Mouse (Mus musculus) neural tube, embryonic 14.5 days (tissue): ENCODE data around the gene Kif2c. TPM values are rescaled to one million over a fixed set of nuclear protein-coding genes. Genes with fewer than 3 reads are reported as not detected.

Source experiments
- ATAC-seq: fragments of 200-750 bp; cut with Nextera tagmentation; 2 replicates; pipeline ENCODE4 v1.8.0; 2017; ENCODE audit warnings: low read depth, mild to moderate bottlenecking, moderate TSS enrichment, moderate library complexity
- H3K27ac ChIP-seq: fragments of 300-500 bp; sonication (generic); 2 replicates; pipeline ENCODE4 v1.5.1; 2014; ENCODE audit warnings: low read depth, mild to moderate bottlenecking, control low read depth, low read length, moderate library complexity, mixed read lengths
- H3K27me3 ChIP-seq: fragments of 300-500 bp; sonication (generic); 2 replicates; pipeline ENCODE4 v1.6.1; 2014; ENCODE audit warnings: low read length; ENCODE audit not compliant: control insufficient read depth, insufficient read depth
- H3K36me3 ChIP-seq: fragments of 300-500 bp; sonication (generic); 2 replicates; pipeline ENCODE4 v1.6.1; 2014; ENCODE audit warnings: low read length, mixed read lengths; ENCODE audit not compliant: control insufficient read depth, insufficient read depth
- H3K4me1 ChIP-seq: fragments of 300-500 bp; sonication (generic); 2 replicates; pipeline ENCODE4 v1.6.1; 2014; ENCODE audit warnings: low read length; ENCODE audit not compliant: control insufficient read depth, insufficient read depth
- H3K4me2 ChIP-seq: fragments of 300-500 bp; sonication (generic); 2 replicates; pipeline ENCODE4 v1.6.1; 2014; ENCODE audit warnings: mild to moderate bottlenecking, low read depth, low read length, control low read depth
- H3K4me3 ChIP-seq: fragments of 300-500 bp; sonication (generic); 2 replicates; pipeline ENCODE4 v1.5.1; 2014; ENCODE audit warnings: low read depth, low read length, control low read depth, mixed read lengths
- H3K9ac ChIP-seq: fragments of 300-500 bp; sonication (generic); replicated peaks from 2 replicates; pipeline ENCODE4 v1.6.1; 2014; ENCODE audit warnings: low read depth, mild to moderate bottlenecking, control low read depth, low read length, mixed read lengths
- H3K9me3 ChIP-seq: fragments of 300-500 bp; sonication (generic); 2 replicates; pipeline ENCODE4 v1.6.1; 2016; ENCODE audit warnings: low read length; ENCODE audit not compliant: control insufficient read depth
- WGBS: fragments of 180-500 bp; shearing (Covaris S2); extraction: QIAGEN DNeasy Blood & Tissue Kit; methylation state at CpG from one replicate; pipeline ENCODE4 v1.1.7; 2014; 5-methylcytosine and 5-hydroxymethylcytosine counted together
- polyA plus RNA-seq: library from polyadenylated mRNA; unstranded; fragments of >200 nt; fragmentation: Nextera tagmentation; extraction: Ambion mirVana; gene quantifications from 2 replicates; pipeline ENCODE4 v1.2.1, GENCODE M21; 2014

The Kif2c gene
- polyA plus RNA-seq, 1 experiment from 2014 or later, result 3.5 TPM

- Histone ChIP-seq H3K27me3 (no peaks in the 10 kb centered on the region), H3K36me3 (peaks cover 10% of the 10 kb centered on the region), H3K27ac (peak within 1 kb of the TSS; percentile 56), H3K4me3 (no peak within 1 kb of the TSS), H3K4me2 (no peak within 1 kb of the TSS), H3K4me1 (peaks cover 11% of the 10 kb centered on the region; the same call in 1 of the 2 replicates), H3K9ac (peak within 1 kb of the TSS; percentile 25; the same call in 1 of the 2 replicates), H3K9me3 (no peaks in the 10 kb centered on the region)
- no peak for ATAC-seq
- 31% methylated on average over 8 of the region's 8 CpGs for WGBS
Observed at GRCm38 (mm10) chr4:117125348-117125909, 57.0 kb downstream of the Kif2c start, which contains the start of gene Btbd19. Btbd19 (minus strand) TSS chr4:117125725.

GRCm38 (mm10) chr4:117124518-117125347, 57.7 kb downstream of the Kif2c start:
- H3K27me3 ChIP-seq, result no peaks in the 10 kb centered on the region
- peaks cover 10% of the 10 kb centered on the region for H3K36me3 ChIP-seq
- no peaks in the 10 kb centered on the region for H3K9me3 ChIP-seq
- WGBS, result 72% methylated on average over 14 of the region's 14 CpGs
- H3K4me3 ChIP-seq, result no peak overlapping the region
- no peak overlapping the region for H3K4me2 ChIP-seq
- peak overlapping the region; percentile 56 for H3K27ac ChIP-seq
- no peak overlapping the region for H3K9ac ChIP-seq
- no peak for ATAC-seq
- peaks cover 14% of the 10 kb centered on the region; the same call in 1 of the 2 replicates for H3K4me1 ChIP-seq

DNA sequence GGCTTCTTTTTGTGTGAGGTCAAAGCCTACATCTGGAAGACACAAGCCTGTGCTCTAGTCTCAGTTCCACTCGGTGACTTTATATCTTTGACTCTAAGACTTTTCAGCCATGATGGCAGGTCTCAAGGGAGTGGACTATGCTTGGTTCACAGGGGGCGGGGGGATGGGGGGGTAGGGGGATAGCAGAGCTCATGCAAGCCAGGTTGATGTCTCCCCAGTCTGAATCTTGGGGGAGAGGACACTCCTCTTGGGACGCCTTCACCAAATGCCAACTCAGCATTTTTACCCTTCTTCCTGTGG, 58.3 kb downstream of the Kif2c start:
- ATAC-seq, result no peak

DNA sequence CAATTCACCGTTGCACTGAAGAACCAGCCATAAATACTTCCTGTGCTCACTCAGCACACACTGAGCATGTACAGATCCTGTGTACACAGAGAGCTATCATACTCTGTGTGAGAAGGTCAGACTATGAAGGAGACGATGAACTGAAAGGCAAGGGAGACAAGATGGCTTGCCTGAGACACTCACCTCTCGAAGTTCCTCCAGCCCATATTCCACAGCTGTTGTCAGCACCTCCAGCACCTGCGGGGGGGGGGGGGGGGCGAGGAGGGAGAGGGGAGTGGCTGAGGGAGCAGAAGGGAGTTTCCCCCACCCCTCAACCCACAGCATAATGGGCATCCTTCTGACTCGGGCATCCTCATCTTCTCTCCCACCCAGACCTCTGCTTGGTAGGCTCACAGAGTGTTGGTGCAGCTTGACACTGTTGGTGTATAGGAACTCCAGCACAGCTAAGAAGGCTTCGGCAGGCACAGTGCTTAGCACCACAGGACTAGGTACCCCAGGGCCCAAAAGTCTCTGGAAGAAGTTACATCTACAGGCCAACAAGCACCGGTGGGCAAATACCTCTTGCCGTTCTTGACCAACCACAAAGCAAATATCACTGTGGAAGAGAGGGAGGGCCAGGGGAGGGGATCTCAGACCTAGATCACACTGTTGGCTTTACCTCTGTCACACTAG, 58.8 kb downstream of the Kif2c start:
- H3K27me3 ChIP-seq, result no peaks in the 10 kb centered on the region
- H3K4me1 ChIP-seq, result peaks cover 17% of the 10 kb centered on the region; the same call in 1 of the 2 replicates
- H3K36me3 ChIP-seq, result peaks cover 7% of the 10 kb centered on the region
- 81% methylated on average over 7 of the region's 9 CpGs for WGBS
- ATAC-seq, result no peak
- H3K4me3 ChIP-seq, result no peak overlapping the region
- H3K9me3 ChIP-seq, result no peaks in the 10 kb centered on the region
- H3K9ac ChIP-seq, result no peak overlapping the region
- no peak overlapping the region for H3K27ac ChIP-seq
- H3K4me2 ChIP-seq, result no peak overlapping the region

More for the DNA sequence above, 58.3 kb downstream of the Kif2c start:
- Histone ChIP-seq H3K9ac (no peak overlapping the region), H3K4me2 (no peak overlapping the region), H3K27me3 (no peaks in the 10 kb centered on the region), H3K27ac (no peak overlapping the region), H3K4me3 (no peak overlapping the region), H3K9me3 (no peaks in the 10 kb centered on the region), H3K36me3 (peaks cover 10% of the 10 kb centered on the region), H3K4me1 (peaks cover 17% of the 10 kb centered on the region; the same call in 1 of the 2 replicates)
- WGBS, result 85% methylated on average over 3 of the region's 3 CpGs

GRCm38 (mm10) chr4:117122209-117122608, 60.2 kb downstream of the Kif2c start:
- no peaks in the 10 kb centered on the region for H3K9me3 ChIP-seq
- no peak overlapping the region for H3K4me2 ChIP-seq
- ATAC-seq, result no peak
- peaks cover 17% of the 10 kb centered on the region; the same call in 1 of the 2 replicates for H3K4me1 ChIP-seq
- no peak overlapping the region for H3K4me3 ChIP-seq
- 86% methylated on average over 4 of the region's 4 CpGs for WGBS
- no peak overlapping the region for H3K27ac ChIP-seq
- no peaks in the 10 kb centered on the region for H3K27me3 ChIP-seq
- H3K9ac ChIP-seq, result no peak overlapping the region
- H3K36me3 ChIP-seq, result no peaks in the 10 kb centered on the region

DNA sequence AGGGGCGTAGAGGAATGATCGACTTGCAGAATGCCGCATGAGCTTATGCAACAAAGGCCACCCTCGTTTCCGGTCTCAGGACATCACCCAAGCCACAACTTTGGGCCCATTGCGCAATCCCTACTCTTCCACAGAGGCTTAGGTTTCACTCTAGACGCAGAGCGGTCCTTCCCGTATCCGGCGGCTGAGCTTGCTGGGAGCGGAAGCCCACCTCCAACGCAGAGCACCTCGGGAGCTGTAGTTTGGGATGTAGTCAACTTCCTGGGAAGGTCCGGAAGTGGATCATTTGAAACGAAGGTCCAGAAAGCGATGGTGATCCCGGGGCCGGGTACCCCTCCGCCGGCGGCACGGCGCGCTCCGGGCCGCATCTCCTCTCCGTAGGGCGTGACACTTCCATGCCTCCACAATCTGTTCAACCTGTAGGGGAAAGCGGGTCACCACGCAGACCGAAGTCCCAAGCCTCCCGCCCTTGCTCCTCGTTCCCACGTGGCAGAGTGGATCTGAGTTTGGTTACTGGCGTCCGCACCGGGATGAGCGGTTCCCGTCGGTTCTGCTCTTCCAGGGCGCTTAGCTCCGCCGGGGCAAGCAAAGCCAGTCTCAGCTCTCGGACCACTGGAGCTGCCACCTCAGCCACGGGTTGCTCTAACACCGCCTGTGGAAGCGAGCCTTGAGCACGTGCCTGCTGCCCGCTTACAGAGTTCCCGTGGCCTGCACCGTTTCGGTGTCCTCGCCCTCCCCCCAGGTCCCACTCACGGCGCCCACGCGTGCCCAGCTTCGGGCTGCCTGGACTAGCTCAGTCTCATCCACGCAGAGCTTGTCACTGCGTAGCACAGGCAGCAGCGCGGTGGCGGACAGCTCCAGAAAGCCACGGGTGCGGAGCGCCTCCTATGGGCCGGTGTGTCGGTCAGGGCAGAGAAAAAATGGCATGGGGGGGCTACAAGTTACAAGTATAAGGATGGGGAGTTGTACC, 61.7 kb downstream of the Kif2c start:
- no peaks in the 10 kb centered on the region for H3K27me3 ChIP-seq
- ATAC-seq, result peak; percentile 94
- H3K27ac ChIP-seq, result peak overlapping the region; percentile 95
- H3K4me2 ChIP-seq, result peak overlapping the region; percentile 75
- H3K9ac ChIP-seq, result peak overlapping the region; percentile 73
- peak overlapping the region; percentile 66 for H3K4me3 ChIP-seq
- H3K9me3 ChIP-seq, result no peaks in the 10 kb centered on the region
- H3K36me3 ChIP-seq, result no peaks in the 10 kb centered on the region
- WGBS, result under 1% methylated on average over 69 of the region's 69 CpGs
- peaks cover 14% of the 10 kb centered on the region; the same call in 1 of the 2 replicates for H3K4me1 ChIP-seq

- H3K9me3 ChIP-seq, result no peaks in the 10 kb centered on the region
- 5% methylated on average over 10 of the region's 10 CpGs for WGBS
- ATAC-seq, result peak; percentile 18
- H3K4me3 ChIP-seq, result peak overlapping the region; percentile 66
- H3K27ac ChIP-seq, result peak overlapping the region; percentile 95
- H3K27me3 ChIP-seq, result no peaks in the 10 kb centered on the region
- peak overlapping the region; percentile 75 for H3K4me2 ChIP-seq
- H3K36me3 ChIP-seq, result no peaks in the 10 kb centered on the region
- H3K4me1 ChIP-seq, result peaks cover 7% of the 10 kb centered on the region; the same call in 1 of the 2 replicates
- H3K9ac ChIP-seq, result peak overlapping the region; percentile 73
Observed at GRCm38 (mm10) chr4:117120052-117120444, 62.4 kb downstream of the Kif2c start.

GRCm38 (mm10) chr4:117119636-117120035, 62.8 kb downstream of the Kif2c start:
- H3K9me3 ChIP-seq, result no peaks in the 10 kb centered on the region
- peak overlapping the region; percentile 66 for H3K4me3 ChIP-seq
- H3K9ac ChIP-seq, result peak overlapping the region; percentile 73
- H3K27me3 ChIP-seq, result no peaks in the 10 kb centered on the region
- ATAC-seq, result 0 out of 2 replicates have a peak, but pooled peaks have one; percentile 9
- peak overlapping the region; percentile 95 for H3K27ac ChIP-seq
- H3K4me1 ChIP-seq, result peaks cover 5% of the 10 kb centered on the region; the same call in 1 of the 2 replicates
- H3K4me2 ChIP-seq, result peak overlapping the region; percentile 75
- H3K36me3 ChIP-seq, result no peaks in the 10 kb centered on the region
- WGBS, result 72% methylated on average over 5 of the region's 5 CpGs
